Mouse (Mus musculus): ENCODE measurements around the gene Nfkbib. TPM values are rescaled to one million over a fixed set of nuclear protein-coding genes. Genes with fewer than 3 reads are reported as not detected.

Nfkbib gene
- polyA plus RNA-seq, 1 experiment from 2014 or later: 31.2 TPM

DNA sequence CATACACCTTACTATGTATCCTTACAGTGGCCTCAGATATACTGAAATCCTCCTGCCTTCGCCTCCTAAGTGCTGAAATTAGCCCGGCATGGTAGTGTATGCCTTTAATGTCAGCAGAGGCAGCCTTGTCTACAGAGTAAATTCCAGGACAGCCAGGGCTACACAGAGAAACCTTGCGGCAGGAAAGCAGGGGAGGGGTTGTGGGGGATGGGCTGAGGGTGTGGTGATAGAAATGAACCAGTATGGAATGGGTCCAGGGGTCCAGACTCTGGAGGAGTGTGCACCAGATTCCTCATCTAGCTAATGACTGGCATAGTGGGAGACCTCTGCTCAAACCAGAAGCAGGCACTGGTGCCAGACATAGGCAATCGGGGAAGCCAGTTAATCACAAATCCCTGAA lies 48.2 kb downstream of the Nfkbib start:
- Histone ChIP-seq H3K27me3 (ENCODE audit: control insufficient read depth, insufficient read depth, low read length) (no peaks in the 10 kb centered on the region), H3K9ac (ENCODE audit: low read length) (no peak overlapping the region), H3K9me3 (ENCODE audit: control insufficient read depth, low read length) (no peaks in the 10 kb centered on the region), H3K27ac (replicated peaks) (no peak overlapping the region), H3K4me2 (replicated peaks; ENCODE audit: low read depth) (no peak overlapping the region), H3K4me1 (replicated peaks; ENCODE audit: control insufficient read depth, insufficient read depth) (no peaks in the 10 kb centered on the region), H3K4me3 (ENCODE audit: low read depth, low read length) (no peak overlapping the region), H3K36me3 (ENCODE audit: control insufficient read depth, insufficient read depth, low read length) (no peaks in the 10 kb centered on the region)
- whole genome bisulfite sequencing: 37% methylated on average over 4 of the region's 4 CpGs
- DNase-seq (ENCODE audit: low spot score): no peak
- ATAC-seq (ENCODE audit: low FRiP score, low TSS enrichment): no peak
- TF ChIP-seq EP300 (optimal IDR thresholded peaks at IDR 0.05): no peak

DNA sequence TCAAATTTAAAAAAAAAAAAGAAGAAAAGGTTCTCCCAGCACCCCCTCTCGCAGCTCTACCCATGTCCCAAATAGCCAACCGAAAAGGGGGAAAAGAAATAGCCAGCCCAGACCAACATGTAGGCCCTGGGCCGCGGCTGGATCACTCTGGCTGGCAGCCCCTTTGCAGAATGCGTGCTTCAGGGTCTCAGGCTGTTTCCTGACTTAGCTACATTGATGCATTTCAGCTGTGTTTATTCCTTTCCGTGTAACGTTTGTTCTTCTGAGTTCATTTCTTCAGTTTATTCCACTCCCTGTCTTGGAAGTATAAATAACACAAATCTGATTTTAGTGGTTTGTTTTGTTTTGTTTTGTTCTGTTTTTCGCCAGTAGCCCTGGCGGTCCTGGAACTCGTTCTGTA lies 49.6 kb downstream of the Nfkbib start:
- ATAC-seq (ENCODE audit: low FRiP score, low TSS enrichment) (no peak), DNase-seq (ENCODE audit: low spot score) (no peak)
- Histone ChIP-seq H3K9me3 (ENCODE audit: control insufficient read depth, low read length) (no peaks in the 10 kb centered on the region), H3K4me3 (ENCODE audit: low read depth, low read length) (no peak overlapping the region), H3K9ac (ENCODE audit: low read length) (no peak overlapping the region), H3K36me3 (ENCODE audit: control insufficient read depth, insufficient read depth, low read length) (no peaks in the 10 kb centered on the region), H3K4me1 (replicated peaks; ENCODE audit: control insufficient read depth, insufficient read depth) (no peaks in the 10 kb centered on the region), H3K4me2 (replicated peaks; ENCODE audit: low read depth) (no peak overlapping the region; the same call in 1 of the 2 replicates), H3K27ac (replicated peaks) (no peak overlapping the region), H3K27me3 (ENCODE audit: control insufficient read depth, insufficient read depth, low read length) (no peaks in the 10 kb centered on the region)
- no peak for TF ChIP-seq CTCF (IDR thresholded peaks at IDR 0.05; ENCODE audit: low read depth)
- no peak for TF ChIP-seq EP300 (optimal IDR thresholded peaks at IDR 0.05)
- 65% methylated on average over 10 of the region's 10 CpGs for WGBS

- DNase-seq (ENCODE audit: low spot score) (peak; percentile 76), ATAC-seq (ENCODE audit: low FRiP score, low TSS enrichment) (peak; percentile 74)
- TF ChIP-seq EP300 (optimal IDR thresholded peaks at IDR 0.05) (no peak), CTCF (IDR thresholded peaks at IDR 0.05; ENCODE audit: low read depth) (peak; percentile 44)
- Histone ChIP-seq H3K4me2 (replicated peaks; ENCODE audit: low read depth) (peak within 1 kb of the TSS; percentile 78), H3K9ac (ENCODE audit: low read length) (peak within 1 kb of the TSS; percentile 70), H3K4me3 (ENCODE audit: low read depth, low read length) (peak within 1 kb of the TSS; percentile 46), H3K27ac (replicated peaks) (peak within 1 kb of the TSS; percentile 70), H3K27me3 (ENCODE audit: control insufficient read depth, insufficient read depth, low read length) (no peaks in the 10 kb centered on the region), H3K9me3 (ENCODE audit: control insufficient read depth, low read length) (no peaks in the 10 kb centered on the region), H3K36me3 (ENCODE audit: control insufficient read depth, insufficient read depth, low read length) (no peaks in the 10 kb centered on the region), H3K4me1 (replicated peaks; ENCODE audit: control insufficient read depth, insufficient read depth) (no peaks in the 10 kb centered on the region)
- WGBS: 2% methylated on average over 35 of the region's 36 CpGs
These were observed 50.6 kb downstream of the Nfkbib start, which contains the start of gene Fbxo17 for GRCm38 (mm10) chr7:28716590-28717281. Fbxo17 (plus strand) TSS chr7:28716804.

GRCm38 (mm10) chr7:28715598-28715997 lies 51.7 kb downstream of the Nfkbib start:
- Histone ChIP-seq H3K9me3 (ENCODE audit: control insufficient read depth, low read length) (no peaks in the 10 kb centered on the region), H3K27ac (replicated peaks) (no peak overlapping the region), H3K9ac (ENCODE audit: low read length) (no peak overlapping the region), H3K36me3 (ENCODE audit: control insufficient read depth, insufficient read depth, low read length) (no peaks in the 10 kb centered on the region), H3K4me3 (ENCODE audit: low read depth, low read length) (no peak overlapping the region), H3K4me1 (replicated peaks; ENCODE audit: control insufficient read depth, insufficient read depth) (no peaks in the 10 kb centered on the region), H3K27me3 (ENCODE audit: control insufficient read depth, insufficient read depth, low read length) (no peaks in the 10 kb centered on the region), H3K4me2 (replicated peaks; ENCODE audit: low read depth) (no peak overlapping the region)
- ATAC-seq (ENCODE audit: low FRiP score, low TSS enrichment) (no peak), DNase-seq (ENCODE audit: low spot score) (no peak)
- 92% methylated on average over 2 of the region's 2 CpGs for WGBS
- TF ChIP-seq EP300 (optimal IDR thresholded peaks at IDR 0.05): no peak
- TF ChIP-seq CTCF (IDR thresholded peaks at IDR 0.05; ENCODE audit: low read depth): peak; percentile 41

- DNase-seq (ENCODE audit: low spot score) (no peak), ATAC-seq (ENCODE audit: low FRiP score, low TSS enrichment) (no peak)
- H3K9me3 ChIP-seq (ENCODE audit: control insufficient read depth, low read length): no peaks in the 10 kb centered on the region
- H3K36me3 ChIP-seq (ENCODE audit: control insufficient read depth, insufficient read depth, low read length): no peaks in the 10 kb centered on the region
- 74% methylated on average over 5 of the region's 5 CpGs for WGBS
- H3K4me3 ChIP-seq (ENCODE audit: low read depth, low read length): no peak overlapping the region
- H3K27ac ChIP-seq (replicated peaks): no peak overlapping the region
- H3K4me1 ChIP-seq (replicated peaks; ENCODE audit: control insufficient read depth, insufficient read depth): no peaks in the 10 kb centered on the region
- no peaks in the 10 kb centered on the region for H3K27me3 ChIP-seq (ENCODE audit: control insufficient read depth, insufficient read depth, low read length)
- no peak overlapping the region for H3K4me2 ChIP-seq (replicated peaks; ENCODE audit: low read depth)
- no peak overlapping the region for H3K9ac ChIP-seq (ENCODE audit: low read length)
- TF ChIP-seq CTCF (IDR thresholded peaks at IDR 0.05; ENCODE audit: low read depth): no peak
These were observed 52.6 kb downstream of the Nfkbib start for GRCm38 (mm10) chr7:28714667-28715066.

DNA sequence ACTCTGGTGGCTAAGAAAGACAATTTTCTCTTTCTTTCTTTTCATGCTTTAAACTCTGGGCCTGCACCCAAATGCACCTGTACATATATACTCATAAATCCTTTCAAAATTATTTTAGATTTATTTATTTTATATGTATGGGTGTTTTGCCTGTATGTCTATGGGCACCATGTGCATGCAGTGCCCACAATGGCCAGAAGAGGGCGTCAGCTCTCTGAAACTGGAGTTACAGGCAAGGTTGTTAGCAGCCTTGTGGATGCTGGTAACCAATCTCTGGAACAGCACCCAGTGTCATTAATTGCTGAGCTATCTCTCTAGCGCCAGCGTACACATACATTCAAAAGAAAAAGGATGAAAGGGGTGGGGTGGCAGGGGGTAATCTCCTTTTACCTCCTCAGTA lies 56.4 kb downstream of the Nfkbib start:
- Histone ChIP-seq H3K4me3 (ENCODE audit: low read depth, low read length) (no peak overlapping the region), H3K4me1 (replicated peaks; ENCODE audit: control insufficient read depth, insufficient read depth) (no peaks in the 10 kb centered on the region), H3K4me2 (replicated peaks; ENCODE audit: low read depth) (no peak overlapping the region), H3K27me3 (ENCODE audit: control insufficient read depth, insufficient read depth, low read length) (no peaks in the 10 kb centered on the region), H3K27ac (replicated peaks) (no peak overlapping the region), H3K9me3 (ENCODE audit: control insufficient read depth, low read length) (no peaks in the 10 kb centered on the region), H3K36me3 (ENCODE audit: control insufficient read depth, insufficient read depth, low read length) (no peaks in the 10 kb centered on the region), H3K9ac (ENCODE audit: low read length) (no peak overlapping the region)
- WGBS: 65% methylated on average over 3 of the region's 3 CpGs
- peak; percentile 46 for TF ChIP-seq CTCF (IDR thresholded peaks at IDR 0.05; ENCODE audit: low read depth)
- TF ChIP-seq EP300 (optimal IDR thresholded peaks at IDR 0.05): no peak
- no peak for ATAC-seq (ENCODE audit: low FRiP score, low TSS enrichment)
- no peak for DNase-seq (ENCODE audit: low spot score)

Data from stomach, postnatal 0 days (tissue).